Comparison of ENCODE assay signal across 8 mouse cellular contexts in the genomic region with DNA sequence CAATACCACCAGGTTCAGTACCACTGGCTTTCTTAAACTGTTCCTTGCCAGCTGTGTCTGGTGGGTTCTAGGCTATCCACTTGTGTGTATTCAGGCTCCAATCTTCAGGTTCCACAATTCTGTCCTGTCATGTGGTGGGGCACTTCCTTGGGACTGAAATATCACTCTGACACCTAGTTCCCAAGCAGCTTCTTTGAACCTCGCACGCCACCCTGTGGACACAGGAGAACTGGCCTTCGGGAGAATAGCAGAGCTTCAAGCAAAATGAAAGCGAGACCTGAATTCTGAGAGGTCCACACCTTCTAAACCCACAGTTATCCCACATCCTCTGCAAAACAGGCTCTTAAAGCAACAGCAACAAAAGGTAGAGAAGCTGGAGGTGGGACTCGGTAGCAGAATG.
A peak's percentile ranks its signal among the peaks of the same experiment; 100 is the strongest.
DNase-seq lines count a peak whose midpoint lies in the region; TF ChIP-seq lines count a peak whose summit lies in the region.

No protein-coding gene starts in this region.

- H3K9me3 ChIP-seq in E14TG2a.4 (ENCODE audit: low read length) = no peaks in the 10 kb centered on the region

- peak overlapping the region; percentile 37 for H3K4me3 ChIP-seq in E14TG2a.4 (replicated peaks; ENCODE audit: low read length)

- H3K36me3 ChIP-seq in E14TG2a.4 (ENCODE audit: insufficient read depth, low read length) = no peaks in the 10 kb centered on the region

- peaks cover 84% of the 10 kb centered on the region for H3K4me1 ChIP-seq in E14TG2a.4 (replicated peaks; ENCODE audit: low read depth, low read length)

- no peaks in the 10 kb centered on the region for H3K27me3 ChIP-seq in E14TG2a.4 (ENCODE audit: insufficient read depth, low read length)

- peak; percentile 96 for DNase-seq in adipocyte (ENCODE audit: low spot score)
- peak; percentile 91 for DNase-seq in embryo, embryonic 10 days (ENCODE audit: low spot score)
- peak; percentile 88 for DNase-seq in heart, adult 8-10 months (ENCODE audit: low spot score)
- peak; percentile 88 for DNase-seq in layer of hippocampus, adult 11-12 months (ENCODE audit: low spot score)
- peak; percentile 88 to 91 for DNase-seq in lung, adult 18-20 months
- DNase-seq in right cerebral cortex, adult 18-20 months = peak; percentile 82
- peak; percentile 77 for DNase-seq in urinary bladder, postnatal 25 days (ENCODE audit: low spot score)

- TF ChIP-seq CTCF in E14TG2a.4 (conservative IDR thresholded peaks at IDR 0.05; ENCODE audit: low read length) = peak; percentile 72

Comparison
In these comparisons a context has a peak if more than half of its experiments do, and no peak if none do; other contexts are left out.
1. Peak in every context shown above with its lines: DNase-seq and H3K4me3 ChIP-seq.